Mouse (Mus musculus) stomach, embryonic 16.5 days (tissue): ENCODE data around the gene Crtc2. TPM values are rescaled to one million over a fixed set of nuclear protein-coding genes. Genes with fewer than 3 reads are reported as not detected.

ENCODE experiments used
- ATAC-seq: fragments of 200-750 bp; cut with Nextera tagmentation; 2 replicates; pipeline ENCODE4 v1.8.0; 2017; ENCODE audit warnings: moderate number of reproducible peaks, moderate TSS enrichment; ENCODE audit not compliant: insufficient read depth, low FRiP score
- H3K27ac ChIP-seq: fragments of 300-500 bp; sonication (generic); 2 replicates; pipeline ENCODE4 v1.5.1; 2014; ENCODE audit warnings: low read length
- H3K27me3 ChIP-seq: fragments of 300-500 bp; sonication (generic); 2 replicates; pipeline ENCODE4 v1.6.1; 2014; ENCODE audit warnings: low read length, control low read depth, mixed read lengths; ENCODE audit not compliant: control insufficient read depth, insufficient read depth
- H3K36me3 ChIP-seq: fragments of 300-500 bp; sonication (generic); 2 replicates; pipeline ENCODE4 v1.6.1; 2014; ENCODE audit warnings: low read length; ENCODE audit not compliant: control insufficient read depth, insufficient read depth
- H3K4me1 ChIP-seq: fragments of 300-500 bp; sonication (generic); 2 replicates; pipeline ENCODE4 v1.6.1; 2014; ENCODE audit warnings: low read length, control low read depth, mixed read lengths; ENCODE audit not compliant: control insufficient read depth, insufficient read depth
- H3K4me2 ChIP-seq: fragments of 300-500 bp; sonication (generic); 2 replicates; pipeline ENCODE4 v1.6.1; 2014; ENCODE audit warnings: low read depth, low read length, mixed read lengths
- H3K4me3 ChIP-seq: fragments of 300-500 bp; sonication (generic); replicated peaks from 2 replicates; pipeline ENCODE4 v1.5.1; 2014; ENCODE audit warnings: mild to moderate bottlenecking, low read length
- H3K9ac ChIP-seq: fragments of 300-500 bp; sonication (generic); 2 replicates; pipeline ENCODE4 v1.6.1; 2014; ENCODE audit warnings: low read length
- H3K9me3 ChIP-seq: fragments of 300-500 bp; sonication (generic); replicated peaks from 2 replicates; pipeline ENCODE4 v1.6.1; 2016; ENCODE audit warnings: low read length, control low read depth; ENCODE audit not compliant: control insufficient read depth
- WGBS: fragments of 180-500 bp; shearing (Covaris S2); extraction: QIAGEN DNeasy Blood & Tissue Kit; methylation state at CpG from one replicate; pipeline ENCODE4 v1.1.7; 2014; 5-methylcytosine and 5-hydroxymethylcytosine counted together
- polyA plus RNA-seq: library from polyadenylated mRNA; unstranded; fragments of >200 nt; fragmentation: Nextera tagmentation; extraction: Ambion mirVana; gene quantifications from 2 replicates; pipeline ENCODE4 v1.2.1, GENCODE M21; 2015

Gene Crtc2
- polyA plus RNA-seq, 1 experiment from 2014 or later, result 18.2 TPM

- H3K36me3 ChIP-seq, result 0 out of 2 replicates have a peak, but pooled peaks cover 14% of the 10 kb centered on the region
Observed at GRCm38 (mm10) chr3:90263121-90263771, 9.3 kb downstream of the Crtc2 start.

GRCm38 (mm10) chr3:90264687-90265033, 10.7 kb downstream of the Crtc2 start:
- WGBS, result 30% methylated on average over 10 of the region's 10 CpGs
- H3K27ac ChIP-seq, result peak overlapping the region; percentile 35; the same call in 1 of the 2 replicates
- ATAC-seq, result no peak
- H3K4me1 ChIP-seq, result peaks cover 16% of the 10 kb centered on the region
- no peaks in the 10 kb centered on the region for H3K9me3 ChIP-seq
- H3K9ac ChIP-seq, result peak overlapping the region; percentile 90
- peak overlapping the region; percentile 80 for H3K4me3 ChIP-seq
- no peaks in the 10 kb centered on the region for H3K27me3 ChIP-seq
- H3K4me2 ChIP-seq, result peak overlapping the region; percentile 76
- 0 out of 2 replicates have a peak, but pooled peaks cover 10% of the 10 kb centered on the region for H3K36me3 ChIP-seq

More at GRCm38 (mm10) chr3:90263121-90263771, 9.3 kb downstream of the Crtc2 start:
- Histone ChIP-seq H3K27me3 (no peaks in the 10 kb centered on the region), H3K4me2 (no peak overlapping the region), H3K9me3 (no peaks in the 10 kb centered on the region), H3K4me3 (no peak overlapping the region), H3K9ac (no peak overlapping the region), H3K4me1 (peaks cover 16% of the 10 kb centered on the region), H3K27ac (no peak overlapping the region)
- 82% methylated on average over 5 of the region's 5 CpGs for WGBS
- no peak for ATAC-seq

- 0 out of 2 replicates have a peak, but pooled peaks cover 4% of the 10 kb centered on the region for H3K36me3 ChIP-seq
- H3K9me3 ChIP-seq, result no peaks in the 10 kb centered on the region
- peaks cover 16% of the 10 kb centered on the region for H3K4me1 ChIP-seq
- ATAC-seq, result peak; percentile 93
- H3K9ac ChIP-seq, result peak within 1 kb of the TSS; percentile 90
- no peaks in the 10 kb centered on the region for H3K27me3 ChIP-seq
- peak within 1 kb of the TSS; percentile 76 for H3K4me2 ChIP-seq
- peak within 1 kb of the TSS; percentile 98 for H3K27ac ChIP-seq
- H3K4me3 ChIP-seq, result peak within 1 kb of the TSS; percentile 80
- under 1% methylated on average over 68 of the region's 87 CpGs for WGBS
Observed at GRCm38 (mm10) chr3:90265034-90265931, 11.3 kb downstream of the Crtc2 start, which contains the start of gene Dennd4b. Dennd4b (plus strand) TSS chr3:90265185.

- no peaks in the 10 kb centered on the region for H3K9me3 ChIP-seq
- H3K4me3 ChIP-seq, result peak overlapping the region; percentile 80
- H3K27ac ChIP-seq, result peak overlapping the region; percentile 98
- no peaks in the 10 kb centered on the region for H3K27me3 ChIP-seq
- peaks cover 16% of the 10 kb centered on the region for H3K4me1 ChIP-seq
- peak overlapping the region; percentile 90 for H3K9ac ChIP-seq
- no peak; the same call in 1 of the 2 replicates for ATAC-seq
- peak overlapping the region; percentile 76 for H3K4me2 ChIP-seq
- H3K36me3 ChIP-seq, result no peaks in the 10 kb centered on the region
- 22% methylated on average over 16 of the region's 16 CpGs for WGBS
Observed at GRCm38 (mm10) chr3:90265932-90266741, 12.2 kb downstream of the Crtc2 start.

GRCm38 (mm10) chr3:90266901-90267775, 13.2 kb downstream of the Crtc2 start:
- H3K27ac ChIP-seq, result no peak overlapping the region

GRCm38 (mm10) chr3:90268190-90268589, 14.2 kb downstream of the Crtc2 start:
- H3K9ac ChIP-seq, result no peak overlapping the region
- no peak overlapping the region for H3K27ac ChIP-seq
- ATAC-seq, result no peak
- H3K36me3 ChIP-seq, result peaks cover 6% of the 10 kb centered on the region
- H3K27me3 ChIP-seq, result no peaks in the 10 kb centered on the region
- WGBS, result 95% methylated on average over 11 of the region's 11 CpGs
- H3K4me3 ChIP-seq, result no peak overlapping the region
- peaks cover 16% of the 10 kb centered on the region for H3K4me1 ChIP-seq
- no peak overlapping the region for H3K4me2 ChIP-seq
- H3K9me3 ChIP-seq, result no peaks in the 10 kb centered on the region

More at GRCm38 (mm10) chr3:90266901-90267775, 13.2 kb downstream of the Crtc2 start:
- Histone ChIP-seq H3K9ac (0 out of 2 replicates have a peak overlapping the region, but pooled peaks have one; percentile 90), H3K4me2 (no peak overlapping the region), H3K27me3 (no peaks in the 10 kb centered on the region), H3K4me1 (peaks cover 16% of the 10 kb centered on the region), H3K4me3 (no peak overlapping the region), H3K36me3 (no peaks in the 10 kb centered on the region), H3K9me3 (no peaks in the 10 kb centered on the region)
- 89% methylated on average over 20 of the region's 20 CpGs for WGBS
- ATAC-seq, result no peak

GRCm38 (mm10) chr3:90268971-90269370, 15.0 kb downstream of the Crtc2 start:
- H3K4me3 ChIP-seq, result no peak overlapping the region
- WGBS, result 87% methylated on average over 16 of the region's 16 CpGs
- H3K9me3 ChIP-seq, result no peaks in the 10 kb centered on the region
- H3K27ac ChIP-seq, result no peak overlapping the region
- H3K4me2 ChIP-seq, result no peak overlapping the region
- H3K27me3 ChIP-seq, result no peaks in the 10 kb centered on the region
- peaks cover 6% of the 10 kb centered on the region for H3K36me3 ChIP-seq
- H3K9ac ChIP-seq, result no peak overlapping the region
- peaks cover 16% of the 10 kb centered on the region for H3K4me1 ChIP-seq
- no peak for ATAC-seq

- no peak overlapping the region for H3K9ac ChIP-seq
- ATAC-seq, result no peak
- H3K27ac ChIP-seq, result no peak overlapping the region
- peaks cover 6% of the 10 kb centered on the region for H3K36me3 ChIP-seq
- H3K4me2 ChIP-seq, result no peak overlapping the region
- WGBS, result 92% methylated on average over 8 of the region's 8 CpGs
- H3K9me3 ChIP-seq, result no peaks in the 10 kb centered on the region
- H3K27me3 ChIP-seq, result no peaks in the 10 kb centered on the region
- peaks cover 7% of the 10 kb centered on the region for H3K4me1 ChIP-seq
- H3K4me3 ChIP-seq, result no peak overlapping the region
Observed at GRCm38 (mm10) chr3:90270784-90271183, 16.8 kb downstream of the Crtc2 start.
